Mouse (Mus musculus): ENCODE measurements around the gene Tcp11x2.

The Tcp11x2 gene

DNA sequence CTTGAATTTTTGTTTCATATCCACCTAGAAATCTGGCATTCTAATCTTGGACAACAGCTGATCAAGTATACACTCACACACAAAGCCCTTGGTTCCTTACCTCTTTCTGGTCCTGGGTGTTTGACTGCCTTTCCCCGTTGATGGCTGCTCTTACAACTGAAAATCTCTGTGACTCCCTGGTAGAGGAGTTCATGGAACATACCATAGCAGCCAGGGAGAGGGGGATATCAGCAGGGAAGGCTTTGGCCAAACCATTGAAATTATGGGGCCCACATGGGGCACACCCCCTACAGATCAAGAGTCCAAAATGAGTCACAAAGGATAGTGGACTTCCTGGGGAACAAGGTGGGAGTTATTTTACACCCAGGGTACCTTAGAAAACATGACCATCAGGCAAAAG is at the start of gene Tcp11x2:
TSS of gene Tcp11x2 (minus strand) at position 158 of the 400 bp plus-strand sequence.
- in situ Hi-C loops (cut with MseI, MboI) = no loop called here

DNA sequence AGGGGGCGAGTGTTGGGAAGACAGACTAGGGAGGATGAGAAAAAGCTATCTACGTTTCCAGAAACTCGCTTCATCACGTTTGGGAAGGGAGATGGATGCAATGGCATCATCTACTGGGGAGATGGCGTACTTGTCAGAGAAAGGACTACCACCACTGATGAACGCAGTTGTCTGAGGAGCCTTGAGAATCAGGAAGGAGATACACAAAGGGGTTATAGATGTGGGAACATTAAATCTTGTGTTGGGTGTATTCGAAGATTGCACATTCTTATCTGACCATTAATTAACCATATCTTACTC is 49.4 kb upstream of the Tcp11x2 start:
- in situ Hi-C loops (cut with MseI, MboI) = no loop called here

DNA sequence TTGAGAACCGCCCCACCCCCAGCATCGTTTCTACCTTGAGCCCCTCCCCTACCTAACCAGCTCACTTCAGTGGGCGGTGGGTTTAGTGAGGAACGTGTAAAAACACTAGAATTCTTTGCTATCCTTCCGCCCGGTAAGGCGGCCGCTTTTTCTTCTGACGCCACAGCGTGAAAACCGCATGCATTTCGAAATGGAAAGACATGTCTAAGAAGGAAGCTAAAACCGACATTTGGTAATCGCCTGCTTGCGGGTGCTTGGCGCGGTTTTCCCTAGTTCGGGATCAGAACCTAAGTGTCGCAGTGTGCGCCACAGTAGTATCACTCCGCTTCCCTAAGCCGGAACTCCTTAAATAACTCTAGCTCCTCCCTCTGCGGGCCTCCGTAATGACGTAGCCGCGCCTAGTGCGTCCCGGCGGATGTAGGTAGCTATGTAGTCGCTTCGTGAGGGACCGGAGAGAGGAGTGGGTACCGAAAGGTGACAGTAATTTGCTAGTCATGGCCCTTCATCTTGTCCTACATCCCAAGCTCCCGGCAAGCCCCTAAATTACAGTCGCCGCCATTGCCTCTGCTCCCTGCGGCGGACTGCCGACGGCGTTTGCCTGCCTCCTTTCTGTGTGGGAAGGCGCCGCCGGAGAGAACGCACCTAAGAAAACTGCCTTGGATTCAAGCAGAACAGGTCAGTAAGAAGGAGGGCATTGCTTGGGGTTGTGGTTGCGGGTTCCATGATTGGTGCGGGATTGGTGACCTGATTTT is 48.9 kb upstream of the Tcp11x2 start, which contains the start of the genes Armcx5 and Gprasp1:
TSS of gene Armcx5 (plus strand) at position 430 of the 752 bp plus-strand sequence.
TSS of gene Gprasp1 (plus strand) at position 430 of the 752 bp plus-strand sequence.
- in situ Hi-C loops (cut with MseI, MboI) = no loop called here

DNA sequence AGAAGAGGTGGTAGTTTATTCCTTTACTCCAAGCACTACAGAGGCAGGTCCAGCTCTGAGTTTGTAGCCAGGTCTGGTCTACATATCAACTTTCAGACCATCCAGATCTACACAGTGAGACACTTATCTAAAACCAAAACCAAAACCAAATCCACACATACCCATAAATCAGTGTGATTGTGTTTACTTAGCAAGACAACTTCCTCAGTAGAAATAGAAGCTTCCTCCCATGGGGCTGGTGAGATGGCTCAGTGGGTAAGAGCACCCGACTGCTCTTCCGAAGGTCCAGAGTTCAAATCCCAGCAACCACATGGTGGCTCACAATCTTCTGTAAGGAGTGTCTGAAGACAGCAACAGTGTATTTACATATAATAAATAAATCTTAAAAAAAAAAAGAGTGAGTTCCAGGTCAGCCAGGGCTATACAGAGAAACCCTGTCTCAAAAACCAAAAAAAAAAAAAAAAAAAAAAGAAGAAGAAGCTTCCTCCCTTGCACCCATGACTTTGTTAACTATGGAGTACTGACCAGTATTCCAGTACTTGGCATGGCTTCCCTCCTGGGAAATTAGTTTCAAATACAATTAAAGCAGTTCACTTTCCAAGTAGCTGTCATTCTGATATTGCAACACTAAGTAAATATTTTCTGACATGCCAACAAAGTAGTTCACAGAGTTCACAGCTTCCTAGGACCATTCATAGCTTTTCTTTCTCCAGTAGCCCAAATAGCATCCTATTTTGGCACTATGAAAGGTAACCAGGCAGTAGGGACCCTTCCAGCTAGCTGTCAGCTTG is 45.3 kb upstream of the Tcp11x2 start:
- in situ Hi-C loops (cut with MseI, MboI) = no loop called here

DNA sequence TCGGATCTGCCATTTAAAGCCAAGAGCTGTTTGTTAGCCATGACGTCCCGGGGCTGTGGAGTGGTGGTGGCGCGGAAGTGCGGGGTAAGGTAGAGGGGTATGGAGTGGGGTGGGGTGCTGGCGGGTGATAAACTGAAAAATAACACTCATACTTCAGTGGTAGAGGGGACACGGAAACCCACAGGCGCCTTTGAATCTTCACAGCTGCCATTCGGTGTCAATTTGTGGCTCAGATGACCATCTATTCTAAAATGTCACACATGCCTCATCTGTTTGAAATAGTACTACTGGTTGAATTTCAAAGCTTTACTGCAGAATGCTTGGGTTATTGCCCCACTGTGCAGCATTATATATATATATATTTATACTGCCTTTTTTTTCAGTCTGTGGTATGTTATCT is 31.6 kb upstream of the Tcp11x2 start, which contains the start of gene Tmsb15a:
TSS of gene Tmsb15a (minus strand) at position 101 of the 400 bp plus-strand sequence.
- in situ Hi-C loops (cut with MseI, MboI) = no loop called here

DNA sequence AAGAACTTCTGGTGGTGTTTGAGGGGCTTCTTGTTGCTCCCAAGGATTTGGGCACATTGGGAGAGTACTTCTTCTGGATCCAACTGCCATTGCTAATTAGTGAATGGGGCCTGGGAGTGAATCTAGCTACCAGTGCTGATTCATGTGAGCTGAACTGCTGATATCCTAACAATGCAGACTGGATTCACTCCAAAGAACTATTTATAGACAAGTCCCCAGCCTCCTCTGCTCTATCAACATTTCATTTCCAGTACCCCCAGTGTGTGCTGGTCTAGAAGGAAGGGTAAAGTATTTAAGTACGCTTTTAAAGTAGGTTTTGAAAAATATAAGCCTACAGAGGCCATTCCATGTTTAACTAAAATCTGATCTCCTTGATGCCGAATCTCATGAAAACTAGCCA is 19.3 kb upstream of the Tcp11x2 start:
- in situ Hi-C loops (cut with MseI, MboI) = loop anchor here in 1 of 2 experiments (10.0 kb wide), 1 partner anchor 62 kb away; no protein-coding TSS in a partner anchor

DNA sequence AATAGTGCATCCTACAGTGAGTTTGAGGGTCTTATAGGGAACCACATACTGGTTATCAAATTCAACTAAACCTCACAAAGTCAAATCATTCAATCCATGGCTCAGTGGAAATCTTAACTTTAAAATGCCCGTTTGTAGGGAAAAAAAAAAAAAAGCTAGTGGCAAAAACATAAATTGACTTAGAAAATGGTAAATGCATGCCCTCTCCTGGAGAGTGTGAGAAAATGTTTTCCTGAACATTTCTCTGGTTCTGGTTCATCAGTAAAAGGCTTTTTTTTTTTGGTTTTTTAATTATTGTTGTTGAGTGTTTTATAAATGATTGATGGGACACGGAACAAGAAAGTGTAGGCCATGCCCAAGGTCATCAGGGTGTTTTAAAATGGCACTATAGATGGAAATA is 10.8 kb upstream of the Tcp11x2 start:
- in situ Hi-C loops (cut with MseI, MboI) = no loop called here

DNA sequence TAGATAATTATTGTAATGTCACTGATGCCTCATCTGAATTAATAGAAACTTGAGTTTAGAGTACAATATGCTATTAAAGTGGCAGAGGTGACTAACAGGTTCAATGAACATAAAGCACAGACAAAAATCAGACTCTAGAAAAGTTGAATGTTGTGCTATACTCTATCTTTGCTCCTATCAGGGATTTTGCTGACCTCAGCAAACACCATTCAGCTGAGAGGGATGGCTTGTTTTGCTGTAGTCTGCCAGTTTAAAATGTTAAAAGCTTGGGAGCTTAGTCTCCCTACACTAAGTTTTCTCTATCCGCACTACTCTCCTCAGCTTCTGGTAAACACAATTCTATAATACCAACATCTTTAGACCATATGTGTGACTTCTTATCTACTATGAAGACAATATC is 9.5 kb upstream of the Tcp11x2 start:
- in situ Hi-C loops (cut with MseI, MboI) = no loop called here

DNA sequence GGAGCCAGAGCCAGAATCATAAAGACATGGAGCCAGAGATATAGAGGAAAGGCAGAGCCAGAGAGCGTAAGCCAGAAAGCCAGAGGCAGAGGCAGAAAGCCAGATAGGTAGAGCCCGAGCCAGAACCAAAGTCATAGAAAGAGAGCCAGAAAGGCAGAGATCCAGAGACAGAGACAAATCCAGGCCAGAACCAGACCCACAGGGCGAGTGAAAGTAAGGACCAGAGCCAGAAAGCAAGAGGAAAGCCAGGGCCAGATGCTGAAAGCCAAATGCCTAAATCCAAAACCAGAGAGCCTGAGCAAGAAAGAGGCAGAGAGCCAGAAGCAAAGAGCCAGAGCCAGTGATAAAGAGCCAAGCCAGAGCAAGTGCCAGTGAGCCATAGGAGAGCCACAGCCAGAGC is 5.8 kb downstream of the Tcp11x2 start:
- in situ Hi-C loops (cut with MseI, MboI) = no loop called here

DNA sequence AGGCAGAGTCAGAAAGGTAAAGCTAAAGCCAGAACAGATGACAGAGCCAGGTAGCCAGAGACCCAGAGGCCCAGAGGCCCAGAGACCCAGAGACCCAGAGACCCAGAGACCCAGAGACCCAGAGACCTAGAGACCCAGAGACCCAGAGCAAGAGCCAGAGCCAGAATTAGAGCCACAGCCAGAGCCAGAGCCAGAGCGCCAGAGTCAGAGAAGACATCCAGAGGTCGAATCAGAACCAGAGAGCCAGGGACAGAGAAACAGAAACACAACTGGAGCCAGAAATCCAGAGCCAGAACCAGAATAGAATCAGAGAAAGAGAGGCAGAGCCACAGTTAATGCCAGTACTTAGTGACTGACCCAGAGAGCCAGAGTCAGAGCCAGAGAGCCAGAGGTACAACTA is 11.7 kb downstream of the Tcp11x2 start:
- in situ Hi-C loops (cut with MseI, MboI) = no loop called here

DNA sequence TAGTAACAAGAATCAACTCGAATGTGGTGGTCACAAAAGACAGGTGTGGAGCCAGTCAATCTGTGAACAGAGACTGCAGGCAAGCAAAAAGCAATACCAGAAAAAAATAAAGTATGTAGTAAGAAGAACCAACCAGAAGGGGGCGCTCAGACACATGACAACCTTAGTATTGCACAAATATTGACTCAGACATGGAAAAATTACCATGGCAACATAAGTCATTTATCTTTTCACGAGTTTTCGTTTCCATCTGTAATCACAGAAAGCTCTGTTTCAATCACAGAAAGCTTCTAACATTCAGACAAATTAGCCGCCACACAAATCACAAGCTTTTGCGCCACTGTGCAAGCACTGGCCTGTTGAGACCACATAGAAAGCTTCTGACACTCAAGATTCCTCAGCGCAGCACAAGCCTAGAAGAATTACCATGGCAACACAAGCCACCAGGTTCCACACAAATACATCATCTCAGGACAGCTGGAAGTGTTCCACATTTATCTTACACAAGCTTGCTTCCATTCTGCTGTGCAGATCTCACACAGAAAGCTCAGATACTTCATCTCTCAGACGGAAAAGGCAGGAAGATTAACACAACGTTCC is 41.3 kb downstream of the Tcp11x2 start:
- in situ Hi-C loops (cut with MseI, MboI) = no loop called here

DNA sequence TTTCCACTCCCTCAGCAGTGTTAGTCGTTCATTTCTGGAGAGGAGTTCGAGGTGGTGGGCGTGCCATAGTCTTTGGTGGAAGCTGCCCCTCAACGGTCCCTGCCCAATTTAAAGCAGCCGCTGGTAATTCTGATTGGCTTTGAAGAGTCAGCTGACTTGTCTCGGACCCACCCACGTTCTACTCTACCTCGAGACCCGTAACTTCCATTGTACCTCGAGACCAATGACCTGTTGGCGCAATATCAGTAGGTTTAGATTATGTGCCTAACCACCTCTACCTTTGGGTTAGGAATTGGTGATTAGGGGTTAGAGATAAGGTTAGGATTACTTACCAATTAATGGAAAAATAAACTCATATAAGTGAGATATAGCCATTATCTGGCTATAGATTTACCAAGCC is 66.0 kb downstream of the Tcp11x2 start, which contains the start of gene Prame:
TSS of gene Prame (minus strand) at position 101 of the 400 bp plus-strand sequence.
- in situ Hi-C loops (cut with MseI, MboI) = loop anchor here in 1 of 2 experiments (10.0 kb wide), 1 partner anchor 63 kb away; no protein-coding TSS in a partner anchor

Data from mouse trophoblast stem cell (cell line).